21 mouse cellular contexts compared by ENCODE assay signal in the genomic region with DNA sequence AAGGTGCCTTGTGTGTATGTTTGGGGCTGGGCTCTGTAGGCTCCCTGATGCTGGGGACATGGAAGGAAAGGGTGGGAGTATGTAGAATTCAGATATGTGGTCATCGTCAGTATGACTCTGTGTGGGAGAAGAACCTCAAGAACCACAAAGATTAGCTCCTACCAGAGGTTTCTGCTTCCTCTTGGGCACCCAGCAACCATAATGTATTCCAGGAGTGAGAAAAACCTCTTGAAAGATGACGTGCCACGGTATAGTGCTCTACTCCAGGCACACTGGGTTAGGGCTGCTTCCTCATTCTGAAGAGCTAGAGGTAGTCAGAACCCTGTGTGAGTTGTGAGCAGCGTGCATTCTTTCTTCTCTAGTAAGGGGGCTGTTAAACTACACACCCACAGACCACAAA. TPM values are rescaled to one million over a fixed set of nuclear protein-coding genes. Genes with fewer than 3 reads are reported as not detected.
DNase-seq lines count a peak whose midpoint lies in the region; ATAC-seq lines count a peak whose summit lies in the region.
"Had no signal": no experiment of that assay in that cellular context is flagged by ENCODE, and none has a peak within 500 bp of the region (broad histone marks: within the 10 kb centered on the region; RNA-seq: fewer than 3 reads in every experiment).

No protein-coding gene starts in this region.

- no peaks in the 10 kb centered on the region for H3K36me3 ChIP-seq in splenic B cell, adult 2 months (ENCODE audit: control insufficient read depth, insufficient read depth, low read length, poor library complexity, severe bottlenecking)
- H3K36me3 ChIP-seq in hindbrain, embryonic 11.5 days (ENCODE audit: control insufficient read depth, insufficient read depth, low read length): no peaks in the 10 kb centered on the region
- H3K36me3 ChIP-seq: embryonic facial prominence, embryonic 13.5 days; intestine, embryonic 15.5 days had no signal

- peak; percentile 82 for ATAC-seq in megakaryocyte, adult 5-6 weeks (ENCODE audit: poor library complexity, severe bottlenecking)
- no peak for ATAC-seq in hindbrain, embryonic 11.5 days (ENCODE audit: low FRiP score)
- ATAC-seq: forebrain, embryonic 13.5 days; forebrain, postnatal 0 days; intestine, embryonic 15.5 days had no signal

- no peaks in the 10 kb centered on the region for H3K27me3 ChIP-seq in splenic B cell, adult 2 months (ENCODE audit: control insufficient read depth, insufficient read depth, low read length, poor library complexity, severe bottlenecking)
- H3K27me3 ChIP-seq in hindbrain, embryonic 11.5 days (ENCODE audit: control insufficient read depth, insufficient read depth, low read length): no peaks in the 10 kb centered on the region
- H3K27me3 ChIP-seq: forebrain, embryonic 13.5 days; intestine, embryonic 15.5 days had no signal

- H3K4me2 ChIP-seq in hindbrain, embryonic 11.5 days (replicated peaks; ENCODE audit: low read depth, low read length): no peak overlapping the region
- H3K4me2 ChIP-seq: embryonic facial prominence, embryonic 13.5 days; forebrain, embryonic 13.5 days; hindbrain, embryonic 14.5 days; intestine, embryonic 15.5 days had no signal

- no peaks in the 10 kb centered on the region for H3K9me3 ChIP-seq in hindbrain, embryonic 11.5 days (ENCODE audit: control insufficient read depth, low read length)
- H3K9me3 ChIP-seq: embryonic facial prominence, embryonic 13.5 days; forebrain, embryonic 13.5 days; intestine, embryonic 15.5 days had no signal

- no peak overlapping the region for H3K4me3 ChIP-seq in hindbrain, embryonic 11.5 days (ENCODE audit: low read depth, low read length)
- H3K4me3 ChIP-seq: embryonic facial prominence, embryonic 13.5 days; forebrain, embryonic 13.5 days; intestine, embryonic 15.5 days had no signal

- no peak overlapping the region for H3K9ac ChIP-seq in hindbrain, embryonic 11.5 days (ENCODE audit: low read depth, low read length)
- H3K9ac ChIP-seq: embryonic facial prominence, embryonic 13.5 days; forebrain, embryonic 13.5 days; forebrain, postnatal 0 days; hindbrain, embryonic 14.5 days; intestine, embryonic 15.5 days had no signal

- peak; percentile 42 for DNase-seq in CD4-positive helper T cell, adult 2 months (ENCODE audit: low read depth, low spot score)
- peak; percentile 93 for DNase-seq in MEL-GATA-1-ER (ENCODE audit: extremely low read depth, low read depth)
- peak; percentile 9 for DNase-seq in splenic B cell, adult 2 months (ENCODE audit: low read depth, low spot score)
- DNase-seq in gastrocnemius, postnatal 36 days: no peak
- DNase-seq in hindbrain, embryonic 11.5 days (ENCODE audit: low spot score): no peak
- DNase-seq in ovary, adult 18-20 months (ENCODE audit: low spot score): no peak
- DNase-seq: adrenal gland, postnatal 10 days; cerebellum, adult 11 months; cerebellum, adult 9-10 months; cerebellum, postnatal 25 days; forebrain, postnatal 0 days; gastrocnemius, postnatal 14 days; heart, adult 11 months; heart, postnatal 10 days; heart, postnatal 4 days had no signal

- intact Hi-C loops in gastrocnemius, postnatal 36 days (cut with DNase I): no loop called here

- WGBS in hindbrain, embryonic 11.5 days: 88% methylated on average over 4 of the region's 4 CpGs

- no peak overlapping the region for H3K27ac ChIP-seq in hindbrain, embryonic 11.5 days (ENCODE audit: low read depth, low read length)
- H3K27ac ChIP-seq: embryonic facial prominence, embryonic 13.5 days; forebrain, embryonic 13.5 days; hindbrain, embryonic 14.5 days; intestine, embryonic 15.5 days had no signal

- no peaks in the 10 kb centered on the region for H3K4me1 ChIP-seq in hindbrain, embryonic 11.5 days (replicated peaks; ENCODE audit: control insufficient read depth, insufficient read depth, low read length)
- H3K4me1 ChIP-seq: forebrain, embryonic 13.5 days had no signal

RNA-seq across cellular contexts. Expression of gene Kcnmb1, which starts 4.9 kb away (rescaled TPM):
- not detected in 2 replicates for total RNA-seq in megakaryocyte, adult 5-6 weeks (2015)
- total RNA-seq in megakaryocyte, adult 5-6 weeks (2017): not detected in 2 replicates
- under 1 TPM; 0.10 TPM for total RNA-seq in gastrocnemius, postnatal 36 days (2021)
- 0.20 and 0.22 TPM in 2 replicates for polyA plus RNA-seq in hindbrain, embryonic 11.5 days (2014; fragmentation: Nextera tagmentation; extraction: Ambion mirVana)

RNA-seq across cellular contexts. Expression of gene Kcnip1, which starts 25.2 kb away (rescaled TPM):
- 0.09 TPM in 1 of 2 replicates, not detected in the other for total RNA-seq in megakaryocyte, adult 5-6 weeks (2015)
- 0.18 TPM in 1 of 2 replicates, not detected in the other for total RNA-seq in megakaryocyte, adult 5-6 weeks (2017)
- total RNA-seq in gastrocnemius, postnatal 36 days (2021): not detected
- 14.4 and 15.5 TPM in 2 replicates for polyA plus RNA-seq in hindbrain, embryonic 11.5 days (2014; fragmentation: Nextera tagmentation; extraction: Ambion mirVana)
- total RNA-seq: heart, postnatal 10 days; heart, postnatal 4 days had no signal
- polyA plus RNA-seq: C2C12 had no signal

Comparison
In these comparisons a context has a peak if more than half of its experiments do, and no peak if none do; other contexts are left out.
1. DNase-seq: peak in CD4-positive helper T cell, adult 2 months (single experiment), MEL-GATA-1-ER (single experiment) and splenic B cell, adult 2 months (single experiment); none in gastrocnemius, postnatal 36 days (0 of 2), hindbrain, embryonic 11.5 days (single experiment) and ovary, adult 18-20 months (single experiment).